Mouse (Mus musculus) retina, postnatal 1 day (tissue): ENCODE data around the gene Dnajc19.
A peak's percentile ranks its signal among the peaks of the same experiment; 100 is the strongest.
"Not testable (repeated sequence)": the region's sequence is repeated elsewhere in the genome, so short reads cannot be mapped to it uniquely, and the experiment has no call there.

ENCODE experiments used
- DNase-seq: peaks from one replicate; pipeline ENCODE4 v3.0.0-alpha.2; 2012

The Dnajc19 gene

GRCm38 (mm10) chr3:34080900-34081662 is at the start of gene Dnajc19:
TSS of gene Dnajc19 (minus strand) at chr3:34081321.
- DNase-seq = peak; percentile 95

GRCm38 (mm10) chr3:34129957-34130356 is 48.8 kb upstream of the Dnajc19 start:
- no peak for DNase-seq

GRCm38 (mm10) chr3:34121311-34121710 is 40.2 kb upstream of the Dnajc19 start:
- DNase-seq = no peak

- DNase-seq = no peak
Measured at GRCm38 (mm10) chr3:34120791-34121190, 39.7 kb upstream of the Dnajc19 start.

- DNase-seq = no peak
Measured at GRCm38 (mm10) chr3:34119869-34120268, 38.7 kb upstream of the Dnajc19 start.

GRCm38 (mm10) chr3:34115806-34116205 is 34.7 kb upstream of the Dnajc19 start:
- DNase-seq = no peak

- no peak for DNase-seq
Measured at GRCm38 (mm10) chr3:34111941-34112685, 31.0 kb upstream of the Dnajc19 start.

GRCm38 (mm10) chr3:34107631-34108030 is 26.5 kb upstream of the Dnajc19 start:
- DNase-seq = no peak

- no peak for DNase-seq
Measured at GRCm38 (mm10) chr3:34106421-34106820, 25.3 kb upstream of the Dnajc19 start.

GRCm38 (mm10) chr3:34103902-34104672 is 23.0 kb upstream of the Dnajc19 start:
- peak; percentile 26 for DNase-seq

- peak; percentile 11 for DNase-seq
Measured at GRCm38 (mm10) chr3:34102891-34103290, 21.8 kb upstream of the Dnajc19 start.

GRCm38 (mm10) chr3:34083655-34084054 is 2.5 kb upstream of the Dnajc19 start:
- no peak for DNase-seq

GRCm38 (mm10) chr3:34081929-34082328 is 808 bp upstream of the Dnajc19 start:
- DNase-seq = no peak

GRCm38 (mm10) chr3:34076058-34076759 is 4.9 kb downstream of the Dnajc19 start:
- DNase-seq = no peak

- DNase-seq = no peak
Measured at GRCm38 (mm10) chr3:34072726-34073125, 8.4 kb downstream of the Dnajc19 start.

- DNase-seq = not testable (repeated sequence)
Measured at GRCm38 (mm10) chr3:34068943-34069342, 12.2 kb downstream of the Dnajc19 start.

- no peak for DNase-seq
Measured at GRCm38 (mm10) chr3:34062352-34062751, 18.8 kb downstream of the Dnajc19 start.

- DNase-seq = no peak
Measured at GRCm38 (mm10) chr3:34041990-34042389, 39.1 kb downstream of the Dnajc19 start.

GRCm38 (mm10) chr3:34035706-34036105 is 45.4 kb downstream of the Dnajc19 start:
- no peak for DNase-seq

- no peak for DNase-seq
Measured at GRCm38 (mm10) chr3:34034803-34035202, 46.3 kb downstream of the Dnajc19 start.

- DNase-seq = no peak
Measured at GRCm38 (mm10) chr3:34033720-34034364, 47.3 kb downstream of the Dnajc19 start.

- DNase-seq = no peak
Measured at GRCm38 (mm10) chr3:34030601-34031000, 50.5 kb downstream of the Dnajc19 start.
